Mouse (Mus musculus) CH12.LX (cell line): ENCODE measurements around the gene Tmem176a. TPM values are rescaled to one million over a fixed set of nuclear protein-coding genes. Genes with fewer than 3 reads are reported as not detected.

Experiments
- DNase-seq: peaks from one replicate; pipeline ENCODE4 v3.0.0-alpha.2; 2013; ENCODE audit errors: extremely low read depth
- H3K27ac ChIP-seq: 2 replicates; pipeline ENCODE4 v1.5.1; 2012; ENCODE audit warnings: low read depth, mild to moderate bottlenecking, control low read depth, moderate library complexity; ENCODE audit not compliant: insufficient read depth
- H3K27me3 ChIP-seq: replicated peaks from 2 replicates; pipeline ENCODE3; 2012; ENCODE audit warnings: inconsistent platforms
- H3K36me3 ChIP-seq, 2 experiments: replicated peaks in 1 of 2; 2 replicates each; pipeline versions ENCODE3 to v1.6.1; 2012; ENCODE audit warnings: inconsistent platforms in 1 of 2, low read length in 1 of 2, mild to moderate bottlenecking in 1 of 2, mixed read lengths in 1 of 2, moderate library complexity in 1 of 2; ENCODE audit not compliant: control insufficient read depth in 1 of 2, insufficient read depth in 1 of 2
- H3K4me1 ChIP-seq, 2 experiments: 2 replicates each; pipeline ENCODE4 v1.6.1; 2012; ENCODE audit warnings: inconsistent platforms in 1 of 2, moderate library complexity in 1 of 2; ENCODE audit not compliant: insufficient read depth in 2 of 2, control insufficient read depth in 1 of 2
- H3K4me2 ChIP-seq: 2 replicates; pipeline ENCODE4 v1.6.1; 2012; ENCODE audit warnings: low read depth, mild to moderate bottlenecking, control low read depth; ENCODE audit not compliant: poor library complexity, insufficient read depth, severe bottlenecking
- H3K4me3 ChIP-seq, 3 experiments: fragments of 150-350 bp in 1 of 3; sonication (generic) in 1 of 3; replicated peaks in 1 of 3; 2 replicates each; pipeline versions ENCODE3 to v1.5.1; 2011 to 2012; ENCODE audit warnings: low read depth in 2 of 3, low read length in 2 of 3, mild to moderate bottlenecking in 2 of 3, moderate library complexity in 2 of 3, control low read depth in 1 of 3, improper control_type of control experiment in 1 of 3, inconsistent platforms in 1 of 3, mixed read lengths in 1 of 3; ENCODE audit not compliant: poor library complexity in 1 of 3
- H3K79me2 ChIP-seq: replicated peaks from 2 replicates; pipeline ENCODE4 v1.6.1; 2012; ENCODE audit warnings: mild to moderate bottlenecking, moderate library complexity; ENCODE audit not compliant: control insufficient read depth, poor library complexity, insufficient read depth, severe bottlenecking; ENCODE audit errors: extremely low read depth
- H3K9ac ChIP-seq: 2 replicates; pipeline ENCODE4 v1.6.1; 2012; ENCODE audit warnings: low read depth, mild to moderate bottlenecking, control low read depth, moderate library complexity; ENCODE audit not compliant: insufficient read depth
- H3K9me3 ChIP-seq: replicated peaks from 2 replicates; pipeline ENCODE3; 2012; ENCODE audit warnings: low read length, inconsistent platforms, mixed read lengths
- BHLHE40 ChIP-seq: IDR thresholded peaks from 2 replicates; pipeline ENCODE4 v1.6.1; 2011; ENCODE audit warnings: mild to moderate bottlenecking, low read depth, low read length, improper control_type of control experiment
- ELF1 ChIP-seq: IDR thresholded peaks from 2 replicates; pipeline ENCODE4 v1.6.1; 2014; ENCODE audit warnings: low read depth, mild to moderate bottlenecking, inconsistent platforms, low read length, improper control_type of control experiment
- GABPA ChIP-seq: IDR thresholded peaks from 2 replicates; pipeline ENCODE4 v1.6.1; 2012; ENCODE audit warnings: low read depth, low read length, improper control_type of control experiment, inconsistent platforms; ENCODE audit not compliant: insufficient replicate concordance
- IRF4 ChIP-seq: IDR thresholded peaks from 2 replicates; pipeline ENCODE4 v1.6.1; 2014; ENCODE audit warnings: low read depth, mild to moderate bottlenecking, inconsistent platforms, low read length, improper control_type of control experiment
- JUND ChIP-seq: conservative IDR thresholded peaks from 2 replicates; pipeline ENCODE4 v1.6.1; 2011; ENCODE audit warnings: low read depth, low read length, improper control_type of control experiment
- KAT2A ChIP-seq: IDR thresholded peaks from 2 replicates; pipeline ENCODE4 v1.6.1; 2012; ENCODE audit warnings: low read length, improper control_type of control experiment, inconsistent platforms; ENCODE audit not compliant: insufficient replicate concordance
- MEF2A ChIP-seq: IDR thresholded peaks from 2 replicates; pipeline ENCODE4 v1.6.1; 2014; ENCODE audit warnings: low read depth, mild to moderate bottlenecking, inconsistent platforms, low read length, improper control_type of control experiment, borderline replicate concordance
- MXI1 ChIP-seq: IDR thresholded peaks from 2 replicates; pipeline ENCODE4 v1.6.1; 2011; ENCODE audit warnings: mild to moderate bottlenecking, low read depth, low read length, improper control_type of control experiment
- MYC ChIP-seq: IDR thresholded peaks from 2 replicates; pipeline ENCODE4 v1.6.1; 2011; ENCODE audit warnings: low read depth, mild to moderate bottlenecking, improper control_type of control experiment, low read length
- PAX5 ChIP-seq: IDR thresholded peaks from 2 replicates; pipeline ENCODE4 v1.6.1; 2012; ENCODE audit warnings: low read length, inconsistent platforms, mixed read lengths
- POLR2AphosphoS2 ChIP-seq: IDR thresholded peaks from 2 replicates; pipeline ENCODE4 v1.6.1; 2011; ENCODE audit warnings: low read depth, low read length, improper control_type of control experiment
- SIN3A ChIP-seq: IDR thresholded peaks from 2 replicates; pipeline ENCODE4 v1.6.1; 2012; ENCODE audit warnings: low read length, improper control_type of control experiment, inconsistent platforms
- UBTF ChIP-seq: IDR thresholded peaks from 2 replicates; pipeline ENCODE4 v1.6.1; 2012; ENCODE audit warnings: low read depth, mild to moderate bottlenecking, inconsistent platforms, low read length, improper control_type of control experiment, moderate library complexity
- ZKSCAN1 ChIP-seq: IDR thresholded peaks from 2 replicates; pipeline ENCODE4 v1.6.1; 2012; ENCODE audit warnings: low read depth, inconsistent platforms, low read length, improper control_type of control experiment, borderline replicate concordance
- ZNF384 ChIP-seq: IDR thresholded peaks from 2 replicates; pipeline ENCODE4 v1.6.1; 2012; ENCODE audit warnings: low read depth, low read length, improper control_type of control experiment, inconsistent platforms
- dilution Hi-C: fragments of 300-500 bp; cut with MboI; formaldehyde crosslinking; loops from 2 replicates; pipeline ENCODE4 v1.14.3; 2020; ENCODE audit warnings: low sequenced_read_pairs; ENCODE audit not compliant: extremely low pct_unique_long_range_greater_than_20kb, extremely low pct_ligation_motif_present
- in situ Hi-C: fragments of 300-500 bp; cut with MboI; formaldehyde crosslinking; loops from 3 replicates; pipeline ENCODE4 v1.14.3; 2019; ENCODE audit warnings: low sequenced_read_pairs, low pct_ligation_motif_present, low pct_unique_long_range_greater_than_20kb, mixed read lengths
- polyA plus RNA-seq: library from polyadenylated mRNA; unstranded; fragments of >175 nt; gene quantifications from 2 replicates; pipeline ENCODE4 v1.2.1, GENCODE M21; 2012; ENCODE audit warnings: low read depth; ENCODE audit not compliant: insufficient read length
- total RNA-seq, 2 experiments: library from RNA; depleted of rRNA; stranded (reverse); fragments of 300-350 nt in 1 of 2; fragments of >200 nt in 1 of 2; gene quantifications; 2 replicates each; pipeline ENCODE4 v1.2.3; 2012 to 2014

The Tmem176a gene
- total and polyA plus RNA-seq, 3 experiments: 27.2 to 58.0 (median 34.6) TPM

DNA sequence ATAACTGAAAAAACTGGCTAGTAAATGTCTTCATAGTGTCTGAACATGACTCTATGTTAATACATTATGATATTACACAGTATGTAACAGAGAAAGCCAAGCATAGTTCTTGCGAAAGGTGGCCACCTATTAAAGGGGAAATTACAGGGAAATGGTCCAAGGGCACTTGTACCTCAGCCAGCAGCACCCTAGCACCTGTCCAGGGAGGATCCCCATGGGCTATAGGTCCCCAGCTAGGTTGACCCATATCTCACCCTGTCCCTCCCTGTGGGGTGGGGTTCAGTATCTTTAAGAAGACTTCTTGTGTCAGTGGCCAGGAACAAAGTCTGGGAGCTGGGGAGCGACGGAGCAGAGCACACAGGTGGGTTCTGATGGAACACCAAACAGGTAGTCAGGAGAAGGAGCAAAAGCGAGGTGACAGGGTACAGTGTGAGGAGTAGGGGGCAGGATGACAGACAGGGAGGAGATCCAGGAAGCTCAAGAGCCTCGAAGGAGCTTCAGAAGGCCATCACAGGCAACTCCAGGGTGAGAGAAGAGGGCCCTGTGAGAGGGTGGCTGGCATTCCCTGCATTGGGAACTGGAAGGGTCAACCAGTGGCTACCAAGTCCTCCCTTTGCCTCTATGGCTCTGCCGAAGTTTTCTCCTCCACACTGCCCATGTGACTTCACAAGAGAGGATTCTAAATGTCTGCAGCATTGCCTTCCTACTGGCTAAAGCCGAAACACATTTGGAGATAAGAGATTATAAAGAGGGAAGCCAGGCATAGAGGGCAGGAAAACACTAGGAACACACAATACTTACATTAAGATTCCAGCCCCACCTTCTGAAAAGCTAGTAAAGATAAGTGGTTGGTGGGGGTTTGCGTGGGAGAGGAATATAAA lies 54.5 kb downstream of the Tmem176a start:
- H3K27ac ChIP-seq: no peak overlapping the region
- H3K4me3 ChIP-seq: no peak overlapping the region
- no peak overlapping the region for H3K9ac ChIP-seq
- H3K4me1 ChIP-seq: peaks cover 0 to 23% of the 10 kb centered on the region in 2 experiments; a peak in 2 of 4 replicates
- H3K9me3 ChIP-seq: no peaks in the 10 kb centered on the region
- H3K36me3 ChIP-seq: no peaks in the 10 kb centered on the region
- no peak overlapping the region for H3K4me2 ChIP-seq
- DNase-seq: no peak
- dilution Hi-C loops (no loop called here), in situ Hi-C loops (no loop called here)
- H3K27me3 ChIP-seq: no peaks in the 10 kb centered on the region
- no peaks in the 10 kb centered on the region for H3K79me2 ChIP-seq
- TF ChIP-seq ELF1 (no peak), POLR2AphosphoS2 (no peak), MEF2A (no peak), ZKSCAN1 (no peak), KAT2A (no peak), UBTF (no peak), GABPA (no peak), PAX5 (no peak), JUND (no peak), IRF4 (no peak), SIN3A (no peak), MYC (no peak)

DNA sequence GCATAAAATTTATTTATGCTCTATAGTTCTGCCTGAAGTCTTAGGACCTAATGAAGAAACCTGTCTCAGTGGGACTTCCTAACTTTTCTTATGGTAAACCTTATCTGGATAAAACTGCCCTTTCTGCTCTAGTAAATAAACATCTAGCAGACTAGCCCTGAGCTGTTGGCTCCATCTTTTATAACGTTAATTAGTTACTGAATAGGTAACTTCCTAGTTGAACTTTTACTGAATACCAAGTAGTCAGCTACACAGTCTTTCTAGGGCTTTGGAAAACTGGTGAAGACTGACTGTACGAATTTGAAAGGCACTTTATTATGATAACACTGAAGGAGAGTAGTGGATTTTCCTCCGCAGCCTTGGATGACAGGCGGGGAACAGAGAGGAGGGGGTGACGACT lies 55.2 kb downstream of the Tmem176a start:
- Histone ChIP-seq H3K4me3 (no peak overlapping the region), H3K79me2 (no peaks in the 10 kb centered on the region), H3K27me3 (no peaks in the 10 kb centered on the region), H3K4me2 (no peak overlapping the region), H3K9ac (no peak overlapping the region), H3K27ac (no peak overlapping the region), H3K9me3 (no peaks in the 10 kb centered on the region)
- dilution Hi-C loops: no loop called here
- TF ChIP-seq MXI1 (no peak), MYC (no peak), BHLHE40 (no peak), IRF4 (no peak), ZNF384 (no peak), ZKSCAN1 (no peak)
- TF ChIP-seq, all 38 proteins: peak for 0
- Histone ChIP-seq H3K4me1 (peaks cover 0 to 23% of the 10 kb centered on the region in 2 experiments; a peak in 2 of 4 replicates), H3K36me3 (no peaks in the 10 kb centered on the region)
- DNase-seq: no peak
- in situ Hi-C loops: no loop called here

Other genes starting within 250 kb of the Tmem176a start
- 23.6 and 28.0 TPM in 2 replicates for gene Repin1, start 247.0 kb upstream of the Tmem176a start, total RNA-seq (2012; rRNA removed)
- 11.5 and 12.8 TPM in 2 replicates for gene Repin1, start 247.0 kb upstream of the Tmem176a start, total RNA-seq (2014; rRNA removed)
- 9.7 and 10.7 TPM in 2 replicates for gene Repin1, start 247.0 kb upstream of the Tmem176a start, polyA plus RNA-seq
- not detected in 2 replicates for gene Gm44965, start 247.0 kb upstream of the Tmem176a start, total RNA-seq (2012; rRNA removed)
- not detected in 2 replicates for gene Gm44965, start 247.0 kb upstream of the Tmem176a start, total RNA-seq (2014; rRNA removed)
- gene Gm44965, start 247.0 kb upstream of the Tmem176a start, polyA plus RNA-seq: not detected in 2 replicates
- gene Zfp775, start 238.9 kb upstream of the Tmem176a start, total RNA-seq (2012; rRNA removed): 4.7 and 6.5 TPM in 2 replicates
- 2.6 and 3.2 TPM in 2 replicates for gene Zfp775, start 238.9 kb upstream of the Tmem176a start, total RNA-seq (2014; rRNA removed)
- 3.3 and 3.5 TPM in 2 replicates for gene Zfp775, start 238.9 kb upstream of the Tmem176a start, polyA plus RNA-seq
- 3.5 and 5.3 TPM in 2 replicates for gene AI854703, start 214.2 kb upstream of the Tmem176a start, total RNA-seq (2012; rRNA removed)
- 2.1 TPM in 2 replicates for gene AI854703, start 214.2 kb upstream of the Tmem176a start, total RNA-seq (2014; rRNA removed)
- gene AI854703, start 214.2 kb upstream of the Tmem176a start, polyA plus RNA-seq: 3.1 and 4.8 TPM in 2 replicates
- gene Gimap8, start 193.7 kb upstream of the Tmem176a start, total RNA-seq (2012; rRNA removed): 27.9 and 28.5 TPM in 2 replicates
- 27.5 and 36.8 TPM in 2 replicates for gene Gimap8, start 193.7 kb upstream of the Tmem176a start, total RNA-seq (2014; rRNA removed)
- gene Gimap8, start 193.7 kb upstream of the Tmem176a start, polyA plus RNA-seq: 21.6 and 22.1 TPM in 2 replicates
- gene Gimap9, start 164.8 kb upstream of the Tmem176a start, total RNA-seq (2012; rRNA removed): 31.0 and 38.5 TPM in 2 replicates
- 75.1 and 83.9 TPM in 2 replicates for gene Gimap9, start 164.8 kb upstream of the Tmem176a start, total RNA-seq (2014; rRNA removed)
- gene Gimap9, start 164.8 kb upstream of the Tmem176a start, polyA plus RNA-seq: 43.4 and 46.1 TPM in 2 replicates
- 113 and 144 TPM in 2 replicates for gene Gimap4, start 156.4 kb upstream of the Tmem176a start, total RNA-seq (2012; rRNA removed)
- 264 and 316 TPM in 2 replicates for gene Gimap4, start 156.4 kb upstream of the Tmem176a start, total RNA-seq (2014; rRNA removed)
- 203 and 274 TPM in 2 replicates for gene Gimap4, start 156.4 kb upstream of the Tmem176a start, polyA plus RNA-seq
- 78.1 and 88.9 TPM in 2 replicates for gene Gimap6, start 132.7 kb upstream of the Tmem176a start, total RNA-seq (2012; rRNA removed)
- gene Gimap6, start 132.7 kb upstream of the Tmem176a start, total RNA-seq (2014; rRNA removed): 128 and 158 TPM in 2 replicates
- 87.9 and 97.2 TPM in 2 replicates for gene Gimap6, start 132.7 kb upstream of the Tmem176a start, polyA plus RNA-seq
- gene Gm28053, start 122.3 kb upstream of the Tmem176a start, total RNA-seq (2012; rRNA removed): 10.0 and 12.0 TPM in 2 replicates
- gene Gm28053, start 122.3 kb upstream of the Tmem176a start, total RNA-seq (2014; rRNA removed): 8.0 and 8.8 TPM in 2 replicates
- gene Gm28053, start 122.3 kb upstream of the Tmem176a start, polyA plus RNA-seq: 22.7 and 46.9 TPM in 2 replicates
- gene Gimap7, start 122.3 kb upstream of the Tmem176a start, total RNA-seq (2012; rRNA removed): 14.5 and 16.3 TPM in 2 replicates
- gene Gimap7, start 122.3 kb upstream of the Tmem176a start, total RNA-seq (2014; rRNA removed): 4.2 and 4.3 TPM in 2 replicates
- gene Gimap7, start 122.3 kb upstream of the Tmem176a start, polyA plus RNA-seq: 7.0 and 7.1 TPM in 2 replicates
- 136 and 144 TPM in 2 replicates for gene Gimap1, start 101.9 kb upstream of the Tmem176a start, total RNA-seq (2012; rRNA removed)
- gene Gimap1, start 101.9 kb upstream of the Tmem176a start, total RNA-seq (2014; rRNA removed): 54.5 and 57.4 TPM in 2 replicates
- 91.8 and 113 TPM in 2 replicates for gene Gimap1, start 101.9 kb upstream of the Tmem176a start, polyA plus RNA-seq
- gene Gimap5, start 94.7 kb upstream of the Tmem176a start, total RNA-seq (2012; rRNA removed): 82.1 and 82.3 TPM in 2 replicates
- 74.6 and 77.6 TPM in 2 replicates for gene Gimap5, start 94.7 kb upstream of the Tmem176a start, total RNA-seq (2014; rRNA removed)
- gene Gimap5, start 94.7 kb upstream of the Tmem176a start, polyA plus RNA-seq: 56.9 and 59.6 TPM in 2 replicates
- gene Gimap3, start 70.1 kb upstream of the Tmem176a start, total RNA-seq (2012; rRNA removed): 25.9 and 28.2 TPM in 2 replicates
- 10.8 and 11.6 TPM in 2 replicates for gene Gimap3, start 70.1 kb upstream of the Tmem176a start, total RNA-seq (2014; rRNA removed)
- 16.8 and 17.7 TPM in 2 replicates for gene Gimap3, start 70.1 kb upstream of the Tmem176a start, polyA plus RNA-seq
- gene Tmem176b, start 577 bp downstream of the Tmem176a start, total RNA-seq (2012; rRNA removed): 39.4 and 43.3 TPM in 2 replicates
- gene Tmem176b, start 577 bp downstream of the Tmem176a start, total RNA-seq (2014; rRNA removed): 82.2 and 89.8 TPM in 2 replicates
- gene Tmem176b, start 577 bp downstream of the Tmem176a start, polyA plus RNA-seq: 159 and 162 TPM in 2 replicates
- 0.13 TPM in 1 of 2 replicates, not detected in the other for gene Aoc1, start 32.0 kb downstream of the Tmem176a start, total RNA-seq (2012; rRNA removed)
- 0.19 and 0.24 TPM in 2 replicates for gene Aoc1, start 32.0 kb downstream of the Tmem176a start, total RNA-seq (2014; rRNA removed)
- 0.15 and 0.21 TPM in 2 replicates for gene Aoc1, start 32.0 kb downstream of the Tmem176a start, polyA plus RNA-seq
- gene 1600015I10Rik, start 89.0 kb downstream of the Tmem176a start, total RNA-seq (2012; rRNA removed): not detected in 2 replicates
- not detected in 2 replicates for gene 1600015I10Rik, start 89.0 kb downstream of the Tmem176a start, total RNA-seq (2014; rRNA removed)
- not detected in 2 replicates for gene 1600015I10Rik, start 89.0 kb downstream of the Tmem176a start, polyA plus RNA-seq
- not detected in 2 replicates for gene Doxl2, start 134.0 kb downstream of the Tmem176a start, total RNA-seq (2012; rRNA removed)
- not detected in 2 replicates for gene Doxl2, start 134.0 kb downstream of the Tmem176a start, total RNA-seq (2014; rRNA removed)
- not detected in 2 replicates for gene Doxl2, start 134.0 kb downstream of the Tmem176a start, polyA plus RNA-seq
- gene Svs1, start 145.9 kb downstream of the Tmem176a start, total RNA-seq (2012; rRNA removed): not detected in 2 replicates
- not detected in 2 replicates for gene Svs1, start 145.9 kb downstream of the Tmem176a start, total RNA-seq (2014; rRNA removed)
- not detected in 2 replicates for gene Svs1, start 145.9 kb downstream of the Tmem176a start, polyA plus RNA-seq
- gene Gpnmb, start 195.6 kb downstream of the Tmem176a start, total RNA-seq (2012; rRNA removed): 0.08 TPM in 1 of 2 replicates, not detected in the other
- not detected in 2 replicates for gene Gpnmb, start 195.6 kb downstream of the Tmem176a start, total RNA-seq (2014; rRNA removed)
- 0.24 TPM in 1 of 2 replicates, not detected in the other for gene Gpnmb, start 195.6 kb downstream of the Tmem176a start, polyA plus RNA-seq
- 35.4 and 39.0 TPM in 2 replicates for gene Malsu1, start 232.9 kb downstream of the Tmem176a start, total RNA-seq (2012; rRNA removed)
- gene Malsu1, start 232.9 kb downstream of the Tmem176a start, total RNA-seq (2014; rRNA removed): 57.1 and 59.6 TPM in 2 replicates
- 73.5 and 78.7 TPM in 2 replicates for gene Malsu1, start 232.9 kb downstream of the Tmem176a start, polyA plus RNA-seq